21 mouse cellular contexts compared by ENCODE assay signal in the genomic region with DNA sequence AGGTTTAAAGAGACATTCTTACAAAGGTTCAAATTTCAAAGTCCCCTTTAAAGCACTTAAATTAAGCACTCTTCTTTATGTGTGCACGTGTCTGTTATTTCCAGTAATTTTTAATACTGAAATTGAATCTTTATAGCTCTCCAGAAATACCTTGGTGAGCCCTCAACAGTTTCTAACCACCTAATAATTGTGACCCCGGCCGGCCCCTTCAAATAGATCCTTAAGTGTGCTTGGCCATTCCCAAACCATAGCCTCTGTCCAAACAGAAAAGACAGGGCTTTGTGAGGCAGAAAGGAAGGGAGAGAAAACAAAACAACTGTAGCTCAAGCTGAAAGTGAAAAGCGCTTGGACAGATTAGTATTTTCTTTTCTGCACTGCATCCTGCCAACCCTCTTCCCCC. TPM values are rescaled to one million over a fixed set of nuclear protein-coding genes. Genes with fewer than 3 reads are reported as not detected.
DNase-seq lines count a peak whose midpoint lies in the region.
"Had no signal": no experiment of that assay in that cellular context is flagged by ENCODE, and none has a peak within 500 bp of the region (broad histone marks: within the 10 kb centered on the region; RNA-seq: fewer than 3 reads in every experiment).

No protein-coding gene starts in this region.

- DNase-seq in adrenal gland, adult 2 months = peak; percentile 2
- DNase-seq in heart, adult 11 months = peak; percentile 84
- peak; percentile 2 for DNase-seq in right cerebral cortex, postnatal 4 days
- peak; percentile 40 for DNase-seq in testis, postnatal 10 days (ENCODE audit: low spot score)
- DNase-seq in urinary bladder, adult 2 months (ENCODE audit: low spot score) = peak; percentile 18

RNA-seq across cellular contexts. Expression of gene Gm7233, which starts 12.5 kb away (rescaled TPM):
- total RNA-seq in adrenal gland, adult 2 months (2021) = not detected
- not detected in 2 replicates for polyA plus RNA-seq in adrenal gland, adult 2 months (2012; rRNA removed)
- polyA plus RNA-seq in urinary bladder, adult 2 months (2012; rRNA removed) = not detected in 2 replicates
- total RNA-seq: adrenal gland, adult 18-20 months; adrenal gland, adult 8-10 months; adrenal gland, postnatal 10 days; adrenal gland, postnatal 14 days; adrenal gland, postnatal 25 days; adrenal gland, postnatal 36 days; adrenal gland, postnatal 4 days; CH12.LX; ES-E14; G1E; MEL had no signal
- polyA plus RNA-seq: activated CD4-positive, CD25-positive, alpha-beta regulatory T cell, adult 4 months; brain, embryonic 14.5 days; C2C12; CD4-positive, CD25-positive, alpha-beta regulatory T cell, adult 4 months; G1E; Patski had no signal

Comparison
In these comparisons a context has a peak if more than half of its experiments do, and no peak if none do; other contexts are left out.
1. Peak in every context shown above with its lines: DNase-seq.
2. DNase-seq: peak in every context shown above with its lines; median percentile 84 in heart, adult 11 months; 40 in testis, postnatal 10 days; 18 in urinary bladder, adult 2 months; 2 in adrenal gland, adult 2 months; 2 in right cerebral cortex, postnatal 4 days.